Mouse (Mus musculus) heart, adult 2 months (tissue): Measurements from ENCODE around the gene Gpr34. TPM values are rescaled to one million over a fixed set of nuclear protein-coding genes. Genes with fewer than 3 reads are reported as not detected.

ENCODE experiments used
- DNase-seq, 2 experiments: peaks; one replicate each; pipeline ENCODE4 v3.0.0; 2021
- H3K27ac ChIP-seq: fragments of 200-600 bp; 2 replicates; pipeline ENCODE4 v1.8.1; 2022
- H3K27me3 ChIP-seq: fragments of 200-500 bp; 2 replicates; pipeline ENCODE4 v1.6.1; 2012; ENCODE audit warnings: mild to moderate bottlenecking, low read length, inconsistent platforms, mixed read lengths; ENCODE audit not compliant: control insufficient read depth, insufficient read depth
- H3K36me3 ChIP-seq: fragments of 200-500 bp; 2 replicates; pipeline ENCODE4 v1.6.1; 2012; ENCODE audit warnings: low read length, inconsistent platforms; ENCODE audit not compliant: control insufficient read depth, insufficient read depth
- H3K4me1 ChIP-seq: fragments of 200-500 bp; 2 replicates; pipeline ENCODE4 v1.6.1; 2011; ENCODE audit warnings: low read length; ENCODE audit not compliant: control insufficient read depth, insufficient read depth
- H3K4me3 ChIP-seq: fragments of 200-600 bp; 2 replicates; pipeline ENCODE4 v1.8.1; 2022
- H3K79me2 ChIP-seq: fragments of 200-500 bp; replicated peaks from 2 replicates; pipeline ENCODE4 v1.6.1; 2012; ENCODE audit warnings: mild to moderate bottlenecking, inconsistent platforms, low read length, moderate library complexity, mixed read lengths; ENCODE audit not compliant: control insufficient read depth, insufficient read depth
- H3K9ac ChIP-seq: fragments of 200-500 bp; 2 replicates; pipeline ENCODE4 v1.6.1; 2012; ENCODE audit warnings: low read depth, mild to moderate bottlenecking, control low read depth, inconsistent platforms, low read length, mixed read lengths
- CTCF ChIP-seq: fragments of 200-600 bp; IDR thresholded peaks from 2 replicates; pipeline ENCODE4 v1.8.1; 2022; ENCODE audit warnings: antibody characterized with exemption, mild to moderate bottlenecking, moderate library complexity
- EP300 ChIP-seq: fragments of 200-500 bp; IDR thresholded peaks from 2 replicates; pipeline ENCODE4 v1.6.1; 2011; ENCODE audit warnings: low read depth, low read length, control low read depth; ENCODE audit not compliant: insufficient read depth
- POLR2A ChIP-seq: fragments of 200-500 bp; IDR thresholded peaks from 2 replicates; pipeline ENCODE4 v1.6.1; 2011; ENCODE audit warnings: mild to moderate bottlenecking, low read depth, low read length, control low read depth; ENCODE audit not compliant: insufficient read depth
- WGBS: fragments of 180-500 bp; shearing (Covaris S2); methylation state at CpG from one replicate; pipeline ENCODE4 v1.1.7; 2018; 5-methylcytosine and 5-hydroxymethylcytosine counted together
- intact Hi-C: fragments of 180-260 bp; cut with DNase I; formaldehyde crosslinking; loops from one replicate; pipeline ENCODE4 v1.15.1; 2025
- long read RNA-seq: library from polyadenylated mRNA; stranded (forward); transcript quantifications from one replicate; pipeline ENCODE4 v2.0.0, GENCODE M21; 2021
- polyA plus RNA-seq: library from polyadenylated mRNA; depleted of rRNA; stranded (reverse); fragments of >200 nt; gene quantifications from 2 replicates; pipeline ENCODE4 v1.2.3, GENCODE M21; 2012; rRNA removed
- total RNA-seq, 2 experiments: library from RNA; stranded (reverse); gene quantifications; 2 replicates each; pipeline ENCODE4 v1.2.3; 2021

Gene Gpr34
- total RNA-seq (1 to 10 TPM in 1 of 2 experiments, under 1 TPM in 1; 0.96 to 1.6 TPM), polyA plus RNA-seq (0.45 and 0.97 TPM in 2 replicates)
- long read RNA-seq, partial matches to known transcripts: 0 of 4 reads
- long read RNA-seq, other reads (novel, unspliced or antisense): 0 of 4 reads

DNA sequence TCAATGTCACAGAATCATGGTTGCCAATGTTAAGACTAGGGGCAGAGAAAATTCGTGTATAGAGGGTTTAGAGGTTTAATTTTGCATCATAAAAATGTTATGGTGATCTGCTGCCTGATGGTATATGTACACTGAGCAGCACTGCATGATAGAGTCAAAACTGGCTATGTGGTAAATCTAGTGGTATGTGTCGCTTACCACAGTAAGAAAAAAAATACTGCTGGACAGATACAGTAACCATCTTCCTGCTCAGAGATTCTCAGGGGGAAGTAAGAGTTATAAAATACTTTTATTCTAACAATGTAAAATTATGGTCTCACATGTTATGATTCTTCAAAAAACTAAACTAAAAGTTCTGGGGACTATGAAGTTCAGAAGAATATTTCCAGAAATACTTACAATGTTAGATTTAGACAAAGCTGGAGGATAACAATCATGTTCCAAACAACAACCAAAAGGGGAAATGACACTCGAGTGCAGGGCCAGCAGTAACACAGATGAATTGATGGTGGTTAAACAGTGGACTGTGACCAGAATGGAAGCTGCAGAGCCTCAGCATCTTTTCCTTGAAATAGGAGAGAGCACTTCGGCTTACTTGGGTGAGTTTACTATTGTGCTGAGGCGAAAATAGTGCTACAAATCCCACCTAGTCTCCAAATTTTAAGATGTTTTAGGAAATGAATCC, at the start of gene Gpr34:
TSS of gene Gpr34 (plus strand) at position 491 of the 685 bp plus-strand sequence.
- Histone ChIP-seq H3K4me1 (no peaks in the 10 kb centered on the region; the same call in 1 of the 2 replicates), H3K36me3 (no peaks in the 10 kb centered on the region), H3K27me3 (no peaks in the 10 kb centered on the region), H3K4me3 (no peak within 1 kb of the TSS), H3K79me2 (no peaks in the 10 kb centered on the region), H3K27ac (peak within 1 kb of the TSS; percentile 20; the same call in 1 of the 2 replicates), H3K9ac (no peak within 1 kb of the TSS)
- WGBS: 60% methylated on average over 5 of the region's 5 CpGs
- no peak for TF ChIP-seq POLR2A
- intact Hi-C loops: no loop called here
- DNase-seq: no peak

- WGBS: 31% methylated on average over 2 of the region's 2 CpGs
Observed at GRCm38 (mm10) chrX:13599373-13599772, 32.5 kb upstream of the Gpr34 start.

DNA sequence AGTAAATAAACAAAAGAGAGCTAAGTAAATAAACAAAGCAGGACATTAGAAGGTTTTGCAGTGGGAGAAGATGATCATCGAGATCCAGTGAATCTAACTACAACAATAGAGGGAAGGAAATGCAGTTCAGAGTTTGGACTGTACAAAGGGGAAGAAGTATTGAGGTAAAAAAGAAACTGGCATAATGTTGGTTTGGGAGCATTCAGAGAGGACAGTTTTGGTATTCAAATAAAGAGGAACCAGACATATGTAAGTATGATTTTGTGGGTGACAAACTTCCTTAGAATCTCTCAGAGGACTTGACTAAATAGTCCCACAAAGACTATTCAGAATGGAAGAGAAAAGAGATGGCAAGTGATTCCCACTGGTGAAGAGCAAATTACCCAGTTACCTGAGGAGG, 31.9 kb upstream of the Gpr34 start:
- H3K79me2 ChIP-seq: no peaks in the 10 kb centered on the region
- no peak overlapping the region; the same call in 1 of the 2 replicates for H3K27ac ChIP-seq
- H3K27me3 ChIP-seq: no peaks in the 10 kb centered on the region
- peaks cover 2% of the 10 kb centered on the region; the same call in 1 of the 2 replicates for H3K36me3 ChIP-seq
- H3K4me3 ChIP-seq: no peak overlapping the region
- no peak overlapping the region for H3K9ac ChIP-seq
- intact Hi-C loops: no loop called here
- no peak for TF ChIP-seq POLR2A
- TF ChIP-seq EP300: no peak
- TF ChIP-seq CTCF: no peak
- 36% methylated on average over 1 of the region's 1 CpGs for WGBS
- DNase-seq: no peak
- peaks cover 2% of the 10 kb centered on the region; the same call in 1 of the 2 replicates for H3K4me1 ChIP-seq

More at GRCm38 (mm10) chrX:13599373-13599772, 32.5 kb upstream of the Gpr34 start:
- H3K36me3 ChIP-seq: peaks cover 2% of the 10 kb centered on the region; the same call in 1 of the 2 replicates
- no peak for DNase-seq
- no peak overlapping the region for H3K4me3 ChIP-seq
- H3K27me3 ChIP-seq: no peaks in the 10 kb centered on the region
- H3K79me2 ChIP-seq: no peaks in the 10 kb centered on the region
- intact Hi-C loops: no loop called here
- no peak for TF ChIP-seq CTCF
- no peak for TF ChIP-seq POLR2A
- no peak for TF ChIP-seq EP300
- H3K9ac ChIP-seq: no peak overlapping the region
- H3K4me1 ChIP-seq: peaks cover 2% of the 10 kb centered on the region; the same call in 1 of the 2 replicates
- H3K27ac ChIP-seq: no peak overlapping the region; the same call in 1 of the 2 replicates

- TF ChIP-seq EP300 (no peak), POLR2A (no peak), CTCF (no peak)
Observed at GRCm38 (mm10) chrX:13606741-13607140, 25.1 kb upstream of the Gpr34 start.

GRCm38 (mm10) chrX:13607752-13608151, 24.1 kb upstream of the Gpr34 start:
- Histone ChIP-seq H3K9ac (no peak overlapping the region), H3K4me3 (no peak overlapping the region), H3K36me3 (no peaks in the 10 kb centered on the region), H3K79me2 (no peaks in the 10 kb centered on the region), H3K27ac (no peak overlapping the region), H3K4me1 (peaks cover 1% of the 10 kb centered on the region; the same call in 1 of the 2 replicates), H3K27me3 (no peaks in the 10 kb centered on the region)
- intact Hi-C loops: no loop called here
- DNase-seq: no peak
- WGBS: 66% methylated on average over 3 of the region's 3 CpGs
- TF ChIP-seq CTCF (no peak), POLR2A (no peak), EP300 (no peak)

More at GRCm38 (mm10) chrX:13606741-13607140, 25.1 kb upstream of the Gpr34 start:
- Histone ChIP-seq H3K4me1 (peaks cover 1% of the 10 kb centered on the region; the same call in 1 of the 2 replicates), H3K9ac (no peak overlapping the region), H3K27ac (no peak overlapping the region), H3K4me3 (no peak overlapping the region), H3K27me3 (no peaks in the 10 kb centered on the region), H3K36me3 (no peaks in the 10 kb centered on the region), H3K79me2 (no peaks in the 10 kb centered on the region)
- 41% methylated on average over 3 of the region's 3 CpGs for WGBS
- no peak for DNase-seq
- intact Hi-C loops: no loop called here

GRCm38 (mm10) chrX:13611114-13611513, 20.8 kb upstream of the Gpr34 start:
- Histone ChIP-seq H3K4me3 (no peak overlapping the region), H3K79me2 (no peaks in the 10 kb centered on the region), H3K27me3 (no peaks in the 10 kb centered on the region), H3K36me3 (no peaks in the 10 kb centered on the region), H3K4me1 (peaks cover 1% of the 10 kb centered on the region; the same call in 1 of the 2 replicates), H3K27ac (no peak overlapping the region), H3K9ac (no peak overlapping the region)
- TF ChIP-seq EP300: no peak
- no peak for TF ChIP-seq CTCF
- TF ChIP-seq POLR2A: no peak
- DNase-seq: no peak
- intact Hi-C loops: loop anchor here (5.0 kb wide), 1 partner anchor 34 kb away; no protein-coding TSS in a partner anchor
- WGBS: 78% methylated on average over 5 of the region's 5 CpGs
